Mouse (Mus musculus) NIH3T3 (cell line): ENCODE results near the gene Lsm14a.

Experiments used
- DNase-seq: peaks from one replicate; pipeline ENCODE4 v3.0.0-alpha.2; 2012; ENCODE audit warnings: low read depth

Lsm14a gene

GRCm38 (mm10) chr7:34393215-34393614 lies at the start of gene Lsm14a:
Gene Lsm14a (minus strand): TSS chr7:34393315.
- DNase-seq, result no peak

- peak; percentile 68 for DNase-seq
These were observed 45.8 kb upstream of the Lsm14a start for GRCm38 (mm10) chr7:34438903-34439302.

- DNase-seq, result no peak
These were observed 40.5 kb upstream of the Lsm14a start for GRCm38 (mm10) chr7:34433597-34433996.

- DNase-seq, result no peak
These were observed 28.1 kb upstream of the Lsm14a start for GRCm38 (mm10) chr7:34421201-34421600.

- DNase-seq, result peak; percentile 83
These were observed 14.4 kb upstream of the Lsm14a start for GRCm38 (mm10) chr7:34407492-34407891.

GRCm38 (mm10) chr7:34403876-34404275 lies 10.8 kb upstream of the Lsm14a start:
- DNase-seq, result peak; percentile 34

GRCm38 (mm10) chr7:34400070-34400469 lies 7.0 kb upstream of the Lsm14a start:
- peak; percentile 21 for DNase-seq

GRCm38 (mm10) chr7:34398831-34399230 lies 5.7 kb upstream of the Lsm14a start:
- peak; percentile 61 for DNase-seq

- no peak for DNase-seq
These were observed 3.7 kb upstream of the Lsm14a start for GRCm38 (mm10) chr7:34396791-34397190.

- no peak for DNase-seq
These were observed 2.6 kb upstream of the Lsm14a start for GRCm38 (mm10) chr7:34395761-34396160.

- no peak for DNase-seq
These were observed 1.5 kb upstream of the Lsm14a start for GRCm38 (mm10) chr7:34394636-34395035.

GRCm38 (mm10) chr7:34394091-34394490 lies 976 bp upstream of the Lsm14a start:
- DNase-seq, result no peak

GRCm38 (mm10) chr7:34392335-34392734 lies 780 bp downstream of the Lsm14a start:
- DNase-seq, result peak; percentile 55

- no peak for DNase-seq
These were observed 1.4 kb downstream of the Lsm14a start for GRCm38 (mm10) chr7:34391711-34392110.

- DNase-seq, result peak; percentile 85
These were observed 2.3 kb downstream of the Lsm14a start for GRCm38 (mm10) chr7:34390834-34391155.

- peak; percentile 48 for DNase-seq
These were observed 2.8 kb downstream of the Lsm14a start for GRCm38 (mm10) chr7:34390111-34390833.

- DNase-seq, result peak; percentile 97
These were observed 3.6 kb downstream of the Lsm14a start for GRCm38 (mm10) chr7:34389277-34390085.

GRCm38 (mm10) chr7:34388445-34389276 lies 4.5 kb downstream of the Lsm14a start:
- peak; percentile 71 for DNase-seq

GRCm38 (mm10) chr7:34387784-34388444 lies 5.2 kb downstream of the Lsm14a start:
- DNase-seq, result peak; percentile 40

- no peak for DNase-seq
These were observed 10.3 kb downstream of the Lsm14a start for GRCm38 (mm10) chr7:34382803-34383202.

GRCm38 (mm10) chr7:34381733-34382132 lies 11.4 kb downstream of the Lsm14a start:
- DNase-seq, result no peak

- DNase-seq, result no peak
These were observed 12.8 kb downstream of the Lsm14a start for GRCm38 (mm10) chr7:34380311-34380710.
